Mouse (Mus musculus) intestine, postnatal 0 days (tissue): ENCODE data around the gene Dcaf4. TPM values are rescaled to one million over a fixed set of nuclear protein-coding genes. Genes with fewer than 3 reads are reported as not detected.

Source experiments
- ATAC-seq: fragments of 200-750 bp; cut with Nextera tagmentation; 2 replicates; pipeline ENCODE4 v1.8.0; 2017; ENCODE audit warnings: mild to moderate bottlenecking, moderate TSS enrichment, moderate library complexity
- H3K27ac ChIP-seq: fragments of 300-500 bp; sonication (generic); 2 replicates; pipeline ENCODE4 v1.5.1; 2014; ENCODE audit warnings: mild to moderate bottlenecking, low read depth, low read length, moderate library complexity
- H3K27me3 ChIP-seq: fragments of 300-500 bp; sonication (generic); replicated peaks from 2 replicates; pipeline ENCODE4 v1.6.1; 2014; ENCODE audit warnings: low read length, mixed read lengths; ENCODE audit not compliant: control insufficient read depth, insufficient read depth
- H3K36me3 ChIP-seq: fragments of 300-500 bp; sonication (generic); 2 replicates; pipeline ENCODE4 v1.6.1; 2014; ENCODE audit warnings: mild to moderate bottlenecking, moderate library complexity; ENCODE audit not compliant: control insufficient read depth, insufficient read depth
- H3K4me1 ChIP-seq: fragments of 300-500 bp; sonication (generic); replicated peaks from 2 replicates; pipeline ENCODE4 v1.6.1; 2014; ENCODE audit warnings: antibody characterized with exemption, low read length, mixed read lengths; ENCODE audit not compliant: control insufficient read depth, insufficient read depth
- H3K4me2 ChIP-seq: fragments of 300-500 bp; sonication (generic); replicated peaks from 2 replicates; pipeline ENCODE4 v1.6.1; 2014; ENCODE audit warnings: low read depth, mild to moderate bottlenecking, moderate library complexity
- H3K4me3 ChIP-seq: fragments of 300-500 bp; sonication (generic); 2 replicates; pipeline ENCODE4 v1.5.1; 2014; ENCODE audit warnings: low read depth, low read length
- H3K9ac ChIP-seq: fragments of 300-500 bp; sonication (generic); 2 replicates; pipeline ENCODE4 v1.6.1; 2014; ENCODE audit warnings: mild to moderate bottlenecking, low read depth, low read length
- H3K9me3 ChIP-seq: fragments of 300-500 bp; sonication (generic); 2 replicates; pipeline ENCODE4 v1.6.1; 2016; ENCODE audit warnings: mixed run types; ENCODE audit not compliant: control insufficient read depth
- CTCF ChIP-seq: sonication (generic); IDR thresholded peaks from 2 replicates; pipeline ENCODE4 v1.5.1; 2016; ENCODE audit warnings: low read depth, mild to moderate bottlenecking, control low read depth, antibody characterized with exemption, moderate library complexity
- WGBS: fragments of 180-500 bp; shearing (Covaris S2); extraction: QIAGEN DNeasy Blood & Tissue Kit; methylation state at CpG from one replicate; pipeline ENCODE4 v1.1.7; 2014; 5-methylcytosine and 5-hydroxymethylcytosine counted together
- polyA plus RNA-seq: library from polyadenylated mRNA; unstranded; fragments of >200 nt; fragmentation: Nextera tagmentation; extraction: Ambion mirVana; gene quantifications from 2 replicates; pipeline ENCODE4 v1.2.1, GENCODE M21; 2015

Gene Dcaf4
- polyA plus RNA-seq, 1 experiment from 2014 or later: 7.4 TPM

- WGBS: 52% methylated on average over 4 of the region's 4 CpGs
- H3K27ac ChIP-seq: no peak overlapping the region
Measured at GRCm38 (mm10) chr12:83582106-83582505, 61.8 kb downstream of the Dcaf4 start.

GRCm38 (mm10) chr12:83582747-83583146, 62.5 kb downstream of the Dcaf4 start:
- no peak overlapping the region for H3K4me2 ChIP-seq
- no peak overlapping the region for H3K9ac ChIP-seq
- no peaks in the 10 kb centered on the region for H3K27me3 ChIP-seq
- ATAC-seq: no peak
- 0 out of 2 replicates have a peak, but pooled peaks cover 9% of the 10 kb centered on the region for H3K4me1 ChIP-seq
- no peak overlapping the region for H3K4me3 ChIP-seq
- H3K27ac ChIP-seq: no peak overlapping the region
- peaks cover 13% of the 10 kb centered on the region for H3K36me3 ChIP-seq
- 89% methylated on average over 4 of the region's 4 CpGs for WGBS
- H3K9me3 ChIP-seq: no peaks in the 10 kb centered on the region
- no peak for TF ChIP-seq CTCF

More at GRCm38 (mm10) chr12:83582106-83582505, 61.8 kb downstream of the Dcaf4 start:
- Histone ChIP-seq H3K27me3 (no peaks in the 10 kb centered on the region), H3K4me1 (0 out of 2 replicates have a peak, but pooled peaks cover 9% of the 10 kb centered on the region), H3K9me3 (no peaks in the 10 kb centered on the region), H3K36me3 (peaks cover 11% of the 10 kb centered on the region), H3K9ac (no peak overlapping the region), H3K4me3 (no peak overlapping the region), H3K4me2 (no peak overlapping the region)
- no peak for ATAC-seq
- TF ChIP-seq CTCF: no peak

- TF ChIP-seq CTCF: no peak
- H3K27ac ChIP-seq: no peak overlapping the region
- WGBS: 80% methylated on average over 5 of the region's 5 CpGs
- H3K27me3 ChIP-seq: no peaks in the 10 kb centered on the region
- no peak overlapping the region for H3K4me2 ChIP-seq
- no peak overlapping the region for H3K9ac ChIP-seq
- no peaks in the 10 kb centered on the region for H3K9me3 ChIP-seq
- H3K4me1 ChIP-seq: no peaks in the 10 kb centered on the region
- no peak for ATAC-seq
- H3K4me3 ChIP-seq: no peak overlapping the region
- H3K36me3 ChIP-seq: peaks cover 31% of the 10 kb centered on the region
Measured at GRCm38 (mm10) chr12:83586628-83587027, 66.4 kb downstream of the Dcaf4 start.

Other genes starting within 250 kb of the Dcaf4 start
- gene Dpf3, start 32.8 kb upstream of the Dcaf4 start, polyA plus RNA-seq: 5.1 and 5.9 TPM in 2 replicates
- 8.1 and 9.7 TPM in 2 replicates for gene Zfyve1, start 76.8 kb downstream of the Dcaf4 start, polyA plus RNA-seq
- gene Rbm25, start 110.8 kb downstream of the Dcaf4 start, polyA plus RNA-seq: 133 and 142 TPM in 2 replicates
- gene Psen1, start 167.7 kb downstream of the Dcaf4 start, polyA plus RNA-seq: 89.5 and 92.4 TPM in 2 replicates
- 1.7 and 1.8 TPM in 2 replicates for gene Papln, start 243.2 kb downstream of the Dcaf4 start, polyA plus RNA-seq